Mouse (Mus musculus) limb, embryonic 14.5 days (tissue): ENCODE data around the gene Cda. TPM values are rescaled to one million over a fixed set of nuclear protein-coding genes. Genes with fewer than 3 reads are reported as not detected.

ENCODE experiments used
- ATAC-seq: fragments of 200-750 bp; cut with Nextera tagmentation; 2 replicates; pipeline ENCODE4 v1.8.0; 2017; ENCODE audit warnings: low read depth, moderate number of reproducible peaks, moderate TSS enrichment; ENCODE audit not compliant: low FRiP score
- DNase-seq: peaks from one replicate; pipeline ENCODE4 v3.0.0-alpha.2; 2015; ENCODE audit warnings: low spot score
- H3K27ac ChIP-seq: fragments of 300-500 bp; sonication (generic); replicated peaks from 2 replicates; pipeline ENCODE4 v1.5.1; 2014; ENCODE audit warnings: low read depth, mild to moderate bottlenecking, low read length, moderate library complexity, mixed read lengths
- H3K27me3 ChIP-seq: fragments of 300-500 bp; sonication (generic); 2 replicates; pipeline ENCODE4 v1.6.1; 2014; ENCODE audit warnings: low read length, mixed read lengths; ENCODE audit not compliant: control insufficient read depth, insufficient read depth
- H3K36me3 ChIP-seq: fragments of 300-500 bp; sonication (generic); 2 replicates; pipeline ENCODE4 v1.6.1; 2014; ENCODE audit warnings: mild to moderate bottlenecking, low read length, moderate library complexity, mixed read lengths; ENCODE audit not compliant: control insufficient read depth, insufficient read depth
- H3K4me1 ChIP-seq: fragments of 300-500 bp; sonication (generic); 2 replicates; pipeline ENCODE4 v1.6.1; 2014; ENCODE audit warnings: antibody characterized with exemption, low read length, mixed read lengths; ENCODE audit not compliant: control insufficient read depth, insufficient read depth
- H3K4me2 ChIP-seq: fragments of 300-500 bp; sonication (generic); replicated peaks from 2 replicates; pipeline ENCODE4 v1.6.1; 2014; ENCODE audit warnings: low read depth, mild to moderate bottlenecking, low read length, moderate library complexity; ENCODE audit not compliant: severe bottlenecking
- H3K4me3 ChIP-seq: fragments of 300-500 bp; sonication (generic); replicated peaks from 2 replicates; pipeline ENCODE4 v1.5.1; 2014; ENCODE audit warnings: low read length
- H3K9ac ChIP-seq: fragments of 300-500 bp; sonication (generic); 2 replicates; pipeline ENCODE4 v1.6.1; 2014; ENCODE audit warnings: mild to moderate bottlenecking, low read depth, low read length, moderate library complexity; ENCODE audit not compliant: severe bottlenecking
- H3K9me3 ChIP-seq: fragments of 300-500 bp; sonication (generic); 2 replicates; pipeline ENCODE4 v1.6.1; 2016; ENCODE audit warnings: low read length; ENCODE audit not compliant: control insufficient read depth
- POLR2A ChIP-seq: fragments of 200-500 bp; IDR thresholded peaks from 2 replicates; pipeline ENCODE4 v1.8.0; 2012; ENCODE audit warnings: inconsistent platforms, mild to moderate bottlenecking, moderate library complexity, borderline replicate concordance; ENCODE audit not compliant: insufficient read depth, insufficient read length; ENCODE audit errors: extremely low read depth
- WGBS: fragments of 180-500 bp; shearing (Covaris S2); extraction: QIAGEN DNeasy Blood & Tissue Kit; methylation state at CpG from one replicate; pipeline ENCODE4 v1.1.7; 2014; 5-methylcytosine and 5-hydroxymethylcytosine counted together
- polyA plus RNA-seq, 2 experiments: library from polyadenylated mRNA; depleted of rRNA in 1 of 2; stranded (reverse) in 1 of 2; unstranded in 1 of 2; fragments of >200 nt; fragmentation: Nextera tagmentation in 1 of 2; extraction: Ambion mirVana in 1 of 2; gene quantifications; 2 replicates each; pipeline versions ENCODE4 v1.2.1 to v1.2.3; 2012 to 2014

Gene Cda
- polyA plus RNA-seq, 2 experiments = 4.6 to 6.8 TPM

DNA sequence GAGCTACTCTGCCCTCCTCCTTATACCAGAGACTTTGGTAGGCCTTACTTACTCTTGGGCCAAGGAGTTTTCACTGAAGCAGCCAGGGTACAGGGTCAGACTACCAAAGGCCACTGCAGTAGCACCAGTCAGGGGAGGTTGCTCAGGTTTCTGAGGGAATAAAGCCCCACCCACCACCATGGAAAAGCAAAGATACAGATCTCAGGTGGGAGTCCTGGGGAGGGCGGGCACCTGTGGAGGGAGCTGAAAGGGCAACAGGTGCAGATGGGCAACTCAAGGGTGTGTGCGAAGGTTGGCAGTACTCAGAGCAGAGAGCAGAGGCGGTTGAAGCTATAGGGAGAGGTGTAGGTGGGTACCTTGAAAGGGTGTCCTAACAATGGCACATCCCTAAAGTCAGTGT, 64.8 kb downstream of the Cda start:
- peaks cover 16% of the 10 kb centered on the region for H3K4me1 ChIP-seq
- H3K36me3 ChIP-seq = peaks cover 11% of the 10 kb centered on the region; the same call in 1 of the 2 replicates
- ATAC-seq = no peak
- no peak overlapping the region for H3K27ac ChIP-seq
- H3K4me2 ChIP-seq = no peak overlapping the region
- no peak overlapping the region for H3K9ac ChIP-seq
- DNase-seq = no peak
- H3K4me3 ChIP-seq = no peak overlapping the region
- no peak for TF ChIP-seq POLR2A
- no peaks in the 10 kb centered on the region for H3K27me3 ChIP-seq
- 90% methylated on average over 3 of the region's 3 CpGs for WGBS
- H3K9me3 ChIP-seq = no peaks in the 10 kb centered on the region

DNA sequence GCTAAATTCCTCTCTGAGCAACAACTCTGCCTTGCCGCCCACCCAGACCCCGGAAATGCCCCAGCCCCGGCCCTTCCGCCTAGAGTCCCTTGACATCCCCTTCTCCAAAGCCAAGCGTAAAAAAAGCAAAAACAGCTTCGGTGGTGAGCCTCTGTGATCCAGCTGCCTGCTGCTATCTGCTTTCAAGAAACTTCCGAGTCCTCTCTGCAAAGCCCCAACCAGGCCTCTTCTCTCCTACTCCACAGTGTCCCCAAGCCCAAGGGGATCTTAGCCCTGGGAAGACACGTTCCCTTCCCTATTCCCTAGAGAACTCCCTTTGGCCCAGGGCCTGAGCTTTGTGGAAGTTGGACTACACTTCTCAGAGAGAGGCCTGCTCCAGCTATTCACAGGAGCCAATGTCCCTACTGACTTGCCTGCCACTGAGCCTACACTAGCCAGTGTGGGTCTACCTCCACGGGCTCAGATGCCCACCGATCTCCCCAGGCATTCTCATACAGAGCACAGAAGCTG, 66.5 kb downstream of the Cda start:
- ATAC-seq = no peak
- Histone ChIP-seq H3K27ac (no peak overlapping the region), H3K4me3 (no peak overlapping the region), H3K4me2 (no peak overlapping the region), H3K4me1 (peaks cover 16% of the 10 kb centered on the region), H3K27me3 (no peaks in the 10 kb centered on the region), H3K9ac (no peak overlapping the region), H3K9me3 (no peaks in the 10 kb centered on the region), H3K36me3 (no peaks in the 10 kb centered on the region)
- no peak for DNase-seq
- 85% methylated on average over 10 of the region's 10 CpGs for WGBS
- TF ChIP-seq POLR2A = no peak

DNA sequence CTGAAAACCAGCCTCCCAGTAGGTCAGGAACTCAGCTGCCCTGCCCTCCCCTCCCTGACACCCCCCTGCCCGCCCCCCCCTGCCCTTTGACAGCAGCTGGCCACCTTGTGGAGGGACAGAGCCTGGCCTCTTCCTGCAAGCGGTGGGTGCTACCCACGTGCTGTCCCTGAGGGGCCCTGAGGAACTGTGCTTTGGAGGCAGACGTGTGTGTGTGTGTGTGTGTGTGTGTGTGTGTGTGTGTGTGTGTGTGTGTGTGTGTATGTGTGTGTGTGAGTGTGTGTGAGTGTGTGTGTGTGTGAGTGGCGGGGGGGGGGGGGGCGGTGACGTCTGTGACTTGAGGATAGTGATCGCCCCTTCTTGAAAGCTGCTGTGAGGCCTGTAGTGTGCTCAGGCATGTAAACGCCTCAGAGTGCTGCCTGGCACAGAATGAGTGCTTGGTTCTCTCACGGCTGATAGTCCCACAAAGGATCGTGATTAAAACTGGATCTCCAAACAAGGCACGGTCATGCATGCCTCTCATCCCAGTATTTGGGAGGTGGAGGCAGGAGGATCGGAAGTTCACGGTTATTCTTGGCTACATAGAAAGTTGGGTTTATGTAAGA, 73.7 kb downstream of the Cda start:
- Histone ChIP-seq H3K9ac (no peak overlapping the region), H3K36me3 (no peaks in the 10 kb centered on the region), H3K4me2 (no peak overlapping the region), H3K9me3 (no peaks in the 10 kb centered on the region), H3K4me1 (no peaks in the 10 kb centered on the region), H3K4me3 (no peak overlapping the region), H3K27ac (no peak overlapping the region), H3K27me3 (no peaks in the 10 kb centered on the region)
- 88% methylated on average over 6 of the region's 14 CpGs for WGBS
- DNase-seq = no peak
- TF ChIP-seq POLR2A = no peak
- ATAC-seq = no peak

DNA sequence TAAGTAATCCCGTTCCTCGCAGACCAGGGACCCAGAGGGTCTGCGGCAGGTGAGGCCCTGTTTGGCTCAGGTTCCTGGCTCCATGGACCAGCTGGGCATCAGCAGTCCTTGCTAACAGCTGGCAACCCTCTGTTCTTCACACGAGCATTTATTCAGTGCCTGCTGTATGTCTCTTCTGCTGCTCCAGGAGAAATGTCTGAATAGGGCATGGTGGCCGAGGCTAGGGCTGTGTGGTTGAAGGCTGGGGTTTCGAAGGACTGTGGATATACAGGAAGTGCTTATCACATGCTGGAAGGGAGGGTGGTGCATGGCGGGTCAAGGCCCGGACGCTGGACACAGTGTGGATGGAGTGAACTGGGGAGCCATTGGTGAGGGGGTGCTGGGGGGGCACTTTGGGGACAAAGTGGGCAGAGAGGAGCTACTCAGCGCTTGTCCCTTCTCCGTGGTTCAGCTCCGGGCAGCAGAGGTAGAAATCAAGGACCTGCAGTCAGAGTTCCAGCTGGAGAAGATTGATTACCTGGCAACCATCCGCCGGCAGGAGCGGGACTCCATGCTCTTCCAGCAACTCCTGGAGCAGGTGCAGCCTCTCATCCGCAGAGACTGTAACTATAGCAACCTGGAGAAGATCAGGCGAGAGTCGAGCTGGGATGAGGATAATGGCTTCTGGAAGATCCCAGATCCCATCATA, 74.4 kb downstream of the Cda start:
- DNase-seq = no peak
- H3K4me3 ChIP-seq = no peak overlapping the region
- H3K4me2 ChIP-seq = no peak overlapping the region
- H3K9me3 ChIP-seq = no peaks in the 10 kb centered on the region
- no peak for ATAC-seq
- TF ChIP-seq POLR2A = no peak
- H3K27me3 ChIP-seq = no peaks in the 10 kb centered on the region
- no peaks in the 10 kb centered on the region for H3K4me1 ChIP-seq
- no peak overlapping the region for H3K9ac ChIP-seq
- no peak overlapping the region for H3K27ac ChIP-seq
- 71% methylated on average over 17 of the region's 18 CpGs for WGBS
- H3K36me3 ChIP-seq = no peaks in the 10 kb centered on the region

DNA sequence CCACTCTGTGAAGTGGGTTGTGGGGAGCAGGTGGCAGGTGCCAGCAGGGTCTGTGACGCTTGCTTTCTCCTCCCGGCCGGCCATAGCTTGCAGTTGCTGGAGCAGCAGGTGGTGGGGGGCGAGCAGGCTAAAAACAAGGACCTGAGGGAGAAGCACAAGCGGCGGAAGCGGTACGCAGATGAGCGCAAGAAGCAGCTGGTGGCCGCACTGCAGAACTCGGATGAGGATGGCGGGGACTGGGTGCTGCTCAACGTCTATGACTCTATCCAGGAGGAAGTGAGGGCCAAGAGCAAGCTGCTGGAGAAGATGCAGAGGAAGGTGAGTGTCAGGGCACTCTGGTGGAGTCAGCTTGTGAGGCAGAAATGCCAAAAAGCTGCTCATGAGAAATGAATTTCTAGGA, 75.8 kb downstream of the Cda start:
- Histone ChIP-seq H3K27ac (no peak overlapping the region), H3K9ac (no peak overlapping the region), H3K4me3 (no peak overlapping the region), H3K4me2 (no peak overlapping the region), H3K27me3 (no peaks in the 10 kb centered on the region), H3K4me1 (no peaks in the 10 kb centered on the region), H3K36me3 (no peaks in the 10 kb centered on the region), H3K9me3 (no peaks in the 10 kb centered on the region)
- no peak for ATAC-seq
- DNase-seq = no peak
- WGBS = 91% methylated on average over 13 of the region's 13 CpGs
- no peak for TF ChIP-seq POLR2A
